Mouse (Mus musculus) lung, postnatal 0 days (tissue): ENCODE data around the gene Tex37.

Experiments
- CTCF ChIP-seq: IDR thresholded peaks from 2 replicates; pipeline ENCODE4 v1.5.1; 2016; ENCODE audit warnings: antibody characterized with exemption, mild to moderate bottlenecking
- EP300 ChIP-seq: IDR thresholded peaks from 2 replicates; pipeline ENCODE4 v1.6.1; 2016; ENCODE audit warnings: antibody characterized with exemption, mild to moderate bottlenecking, control low read depth

- TF ChIP-seq CTCF (no peak), EP300 (no peak)
Measured at GRCm38 (mm10) chr6:70964116-70964830, 45.5 kb upstream of the Tex37 start.
